Mouse (Mus musculus) heart, postnatal 0 days (tissue): ENCODE measurements around the gene Ppp1r21.

Source experiments
- CTCF ChIP-seq: IDR thresholded peaks from 2 replicates; pipeline ENCODE4 v1.5.1; 2016; ENCODE audit warnings: antibody characterized with exemption, control low read depth, low read depth
- EP300 ChIP-seq: IDR thresholded peaks from 2 replicates; pipeline ENCODE4 v1.6.1; 2016; ENCODE audit warnings: antibody characterized with exemption, low read depth

DNA sequence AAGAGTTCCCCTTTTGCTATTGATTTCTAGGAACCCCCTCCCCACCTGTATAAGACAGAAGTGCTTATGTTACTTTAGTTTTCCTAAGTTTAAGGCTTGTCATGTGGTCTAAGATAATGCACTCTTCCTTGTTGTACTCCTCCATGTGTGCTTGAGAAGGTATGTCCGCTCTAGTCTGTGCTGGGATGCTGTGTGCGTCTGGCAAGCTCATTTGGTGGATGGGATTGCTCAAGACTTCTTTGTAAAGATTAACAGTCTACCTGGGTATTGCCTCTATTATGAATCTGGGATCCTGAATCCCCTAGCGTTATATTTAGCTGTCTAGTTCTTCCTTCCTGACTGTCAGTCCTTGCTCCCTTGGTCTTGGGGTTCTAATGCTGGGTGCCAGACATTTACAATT lies 102.7 kb downstream of the Ppp1r21 start:
- TF ChIP-seq CTCF (no peak), EP300 (no peak)
